Mouse (Mus musculus): ENCODE measurements around the gene Oosp2. TPM values are rescaled to one million over a fixed set of nuclear protein-coding genes. Genes with fewer than 3 reads are reported as not detected.

Gene Oosp2
- polyA plus RNA-seq, 1 experiment from 2014 or later: not detected

- no peaks in the 10 kb centered on the region for H3K4me1 ChIP-seq
- no peak for ATAC-seq (ENCODE audit: insufficient number of reproducible peaks, insufficient read depth, low FRiP score, low TSS enrichment)
- no peak overlapping the region for H3K9ac ChIP-seq
- 85% methylated on average over 3 of the region's 3 CpGs for WGBS
- H3K36me3 ChIP-seq: no peaks in the 10 kb centered on the region
- H3K9me3 ChIP-seq: no peaks in the 10 kb centered on the region
- H3K27me3 ChIP-seq: no peaks in the 10 kb centered on the region
- H3K27ac ChIP-seq: no peak overlapping the region
- no peak overlapping the region for H3K4me2 ChIP-seq (replicated peaks)
- H3K4me3 ChIP-seq: no peak overlapping the region
Observed at GRCm38 (mm10) chr19:11601349-11601748, 59.0 kb downstream of the Oosp2 start.

Other genes starting within 250 kb of the Oosp2 start
- not detected in 2 replicates for gene Ms4a4b, start 217.0 kb downstream of the Oosp2 start, polyA plus RNA-seq (2016; fragmentation: Nextera tagmentation; extraction: Ambion mirVana)
- 2.4 and 3.7 TPM in 2 replicates for gene Ms4a6c, start 191.2 kb downstream of the Oosp2 start, polyA plus RNA-seq (2016; fragmentation: Nextera tagmentation; extraction: Ambion mirVana)
- not detected in 2 replicates for gene Gm8369, start 174.6 kb downstream of the Oosp2 start, polyA plus RNA-seq (2016; fragmentation: Nextera tagmentation; extraction: Ambion mirVana)
- gene Ms4a6b, start 144.0 kb downstream of the Oosp2 start, polyA plus RNA-seq (2016; fragmentation: Nextera tagmentation; extraction: Ambion mirVana): 1.8 and 3.1 TPM in 2 replicates
- gene Ms4a4d, start 123.8 kb downstream of the Oosp2 start, polyA plus RNA-seq (2016; fragmentation: Nextera tagmentation; extraction: Ambion mirVana): 0.98 and 1.6 TPM in 2 replicates
- 1.6 and 3.0 TPM in 2 replicates for gene Ms4a6d, start 55.7 kb downstream of the Oosp2 start, polyA plus RNA-seq (2016; fragmentation: Nextera tagmentation; extraction: Ambion mirVana)
- 0.22 TPM in 1 of 2 replicates, not detected in the other for gene Ms4a2, start 36.8 kb downstream of the Oosp2 start, polyA plus RNA-seq (2016; fragmentation: Nextera tagmentation; extraction: Ambion mirVana)
- gene Ms4a3, start 19.7 kb downstream of the Oosp2 start, polyA plus RNA-seq (2016; fragmentation: Nextera tagmentation; extraction: Ambion mirVana): not detected in 2 replicates
- gene Oosp1, start 30.6 kb upstream of the Oosp2 start, polyA plus RNA-seq (2016; fragmentation: Nextera tagmentation; extraction: Ambion mirVana): not detected in 2 replicates
- not detected in 2 replicates for gene Oosp3, start 36.5 kb upstream of the Oosp2 start, polyA plus RNA-seq (2016; fragmentation: Nextera tagmentation; extraction: Ambion mirVana)
- not detected in 2 replicates for gene Gif, start 87.0 kb upstream of the Oosp2 start, polyA plus RNA-seq (2016; fragmentation: Nextera tagmentation; extraction: Ambion mirVana)
- 45.6 and 48.1 TPM in 2 replicates for gene Mrpl16, start 109.8 kb upstream of the Oosp2 start, polyA plus RNA-seq (2016; fragmentation: Nextera tagmentation; extraction: Ambion mirVana)
- gene Stx3, start 158.8 kb upstream of the Oosp2 start, polyA plus RNA-seq (2016; fragmentation: Nextera tagmentation; extraction: Ambion mirVana): 8.4 and 9.0 TPM in 2 replicates
- not detected in 2 replicates for gene Olfr1417, start 178.7 kb upstream of the Oosp2 start, polyA plus RNA-seq (2016; fragmentation: Nextera tagmentation; extraction: Ambion mirVana)
- gene Olfr1418, start 200.5 kb upstream of the Oosp2 start, polyA plus RNA-seq (2016; fragmentation: Nextera tagmentation; extraction: Ambion mirVana): not detected in 2 replicates
- not detected in 2 replicates for gene Olfr1419, start 214.5 kb upstream of the Oosp2 start, polyA plus RNA-seq (2016; fragmentation: Nextera tagmentation; extraction: Ambion mirVana)
- gene Olfr1420, start 226.0 kb upstream of the Oosp2 start, polyA plus RNA-seq (2016; fragmentation: Nextera tagmentation; extraction: Ambion mirVana): 0.14 and 0.15 TPM in 2 replicates

Measured in embryonic facial prominence, embryonic 12.5 days (tissue).